ENCODE assay signal across 13 mouse cellular contexts in the genomic region with DNA sequence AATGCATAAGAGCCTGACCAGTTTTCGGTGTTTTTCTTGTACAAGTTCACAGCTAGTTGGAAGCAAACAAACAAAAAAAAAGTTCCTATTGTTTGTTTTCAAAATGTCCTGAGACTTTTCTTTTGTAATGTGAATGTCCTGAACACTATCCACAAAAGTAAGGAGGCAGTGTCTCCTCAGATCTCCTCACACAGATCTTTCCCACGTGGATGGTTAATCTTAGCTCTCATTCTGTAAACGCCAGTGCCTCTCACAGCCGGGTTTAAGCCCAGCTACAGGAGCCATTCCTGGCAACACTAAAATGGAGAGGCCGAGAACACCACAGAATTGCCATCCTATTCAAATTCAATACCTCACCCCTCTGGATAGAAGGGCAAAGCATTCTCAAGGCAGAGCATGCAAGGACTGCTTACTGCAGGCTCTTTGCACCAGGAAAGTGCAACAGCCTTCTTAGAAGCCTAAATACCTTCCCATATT.
A peak's percentile ranks its signal among the peaks of the same experiment; 100 is the strongest.
DNase-seq lines count a peak whose midpoint lies in the region; ATAC-seq and TF ChIP-seq lines count a peak whose summit lies in the region.
"Had no signal": no experiment of that assay in that cellular context is flagged by ENCODE, and none has a peak within 500 bp of the region (broad histone marks: within the 10 kb centered on the region; RNA-seq: fewer than 3 reads in every experiment).

No protein-coding gene starts in this region.

- ATAC-seq in embryonic facial prominence, embryonic 11.5 days (replicated peaks; ENCODE audit: insufficient number of reproducible peaks, low FRiP score, low TSS enrichment, low read depth) = 0 out of 2 replicates have a peak, but pooled peaks have one; percentile 42
- no peak for ATAC-seq in hindbrain, embryonic 13.5 days (ENCODE audit: low FRiP score)
- ATAC-seq in midbrain, embryonic 13.5 days = peak; percentile 77
- ATAC-seq in intestine, postnatal 0 days = no peak

- H3K4me3 ChIP-seq in embryonic facial prominence, embryonic 11.5 days (ENCODE audit: low read depth, low read length) = no peak overlapping the region
- no peak overlapping the region for H3K4me3 ChIP-seq in hindbrain, embryonic 13.5 days
- H3K4me3 ChIP-seq in midbrain, embryonic 13.5 days (replicated peaks) = no peak overlapping the region
- no peak overlapping the region for H3K4me3 ChIP-seq in intestine, postnatal 0 days (ENCODE audit: low read depth, low read length)

- no peaks in the 10 kb centered on the region for H3K9me3 ChIP-seq in embryonic facial prominence, embryonic 11.5 days (replicated peaks; ENCODE audit: control insufficient read depth, low read length)
- H3K9me3 ChIP-seq in hindbrain, embryonic 13.5 days = no peaks in the 10 kb centered on the region
- H3K9me3 ChIP-seq in midbrain, embryonic 13.5 days = no peaks in the 10 kb centered on the region
- no peaks in the 10 kb centered on the region for H3K9me3 ChIP-seq in intestine, postnatal 0 days (ENCODE audit: control insufficient read depth)

- H3K27ac ChIP-seq in embryonic facial prominence, embryonic 11.5 days (replicated peaks; ENCODE audit: low read depth, low read length) = peak overlapping the region; percentile 23
- peak overlapping the region; percentile 36; the same call in 1 of the 2 replicates for H3K27ac ChIP-seq in hindbrain, embryonic 13.5 days
- peak overlapping the region; percentile 85 for H3K27ac ChIP-seq in midbrain, embryonic 13.5 days
- no peak overlapping the region for H3K27ac ChIP-seq in intestine, postnatal 0 days (ENCODE audit: low read depth, low read length)

- H3K27me3 ChIP-seq in embryonic facial prominence, embryonic 11.5 days (ENCODE audit: control insufficient read depth, insufficient read depth, low read length) = no peaks in the 10 kb centered on the region
- no peaks in the 10 kb centered on the region for H3K27me3 ChIP-seq in hindbrain, embryonic 13.5 days
- H3K27me3 ChIP-seq in midbrain, embryonic 13.5 days = no peaks in the 10 kb centered on the region
- no peaks in the 10 kb centered on the region for H3K27me3 ChIP-seq in intestine, postnatal 0 days (replicated peaks; ENCODE audit: control insufficient read depth, insufficient read depth, low read length)

- H3K4me2 ChIP-seq in embryonic facial prominence, embryonic 11.5 days (ENCODE audit: low read depth, low read length) = no peak overlapping the region
- no peak overlapping the region for H3K4me2 ChIP-seq in hindbrain, embryonic 13.5 days
- no peak overlapping the region for H3K4me2 ChIP-seq in midbrain, embryonic 13.5 days (replicated peaks)
- no peak overlapping the region for H3K4me2 ChIP-seq in intestine, postnatal 0 days (replicated peaks; ENCODE audit: low read depth)

- H3K4me1 ChIP-seq in embryonic facial prominence, embryonic 11.5 days (ENCODE audit: control insufficient read depth, insufficient read depth, low read length) = peaks cover 5% of the 10 kb centered on the region
- peaks cover 18% of the 10 kb centered on the region for H3K4me1 ChIP-seq in hindbrain, embryonic 13.5 days (replicated peaks)
- H3K4me1 ChIP-seq in midbrain, embryonic 13.5 days (replicated peaks) = peaks cover 24% of the 10 kb centered on the region
- H3K4me1 ChIP-seq in intestine, postnatal 0 days (replicated peaks; ENCODE audit: control insufficient read depth, insufficient read depth, low read length) = no peaks in the 10 kb centered on the region

- DNase-seq in embryo, embryonic 10.5 days (ENCODE audit: low spot score) = peak; percentile 63
- peak; percentile 49 for DNase-seq in embryonic facial prominence, embryonic 11.5 days (ENCODE audit: low spot score)
- no peak for DNase-seq in gastrocnemius, postnatal 4 days (ENCODE audit: low spot score in 2 of 2)
- no peak for DNase-seq in adrenal gland, postnatal 4 days (ENCODE audit: low spot score in 2 of 2)
- DNase-seq: cerebellum, adult 8-10 months; gastrocnemius, postnatal 10 days; heart, postnatal 10 days; kidney, adult 9 months; liver; right cerebral cortex, postnatal 4 days had no signal

- 10% methylated on average over 5 of the region's 5 CpGs for WGBS in embryonic facial prominence, embryonic 11.5 days
- WGBS in hindbrain, embryonic 13.5 days = 8% methylated on average over 5 of the region's 5 CpGs
- WGBS in midbrain, embryonic 13.5 days = 2% methylated on average over 5 of the region's 5 CpGs
- 57% methylated on average over 5 of the region's 5 CpGs for WGBS in intestine, postnatal 0 days

- no peak overlapping the region for H3K9ac ChIP-seq in embryonic facial prominence, embryonic 11.5 days (replicated peaks; ENCODE audit: low read length)
- H3K9ac ChIP-seq in hindbrain, embryonic 13.5 days = no peak overlapping the region
- no peak overlapping the region for H3K9ac ChIP-seq in midbrain, embryonic 13.5 days (replicated peaks)
- H3K9ac ChIP-seq in intestine, postnatal 0 days (ENCODE audit: low read depth, low read length) = no peak overlapping the region

- no peak for TF ChIP-seq CTCF in intestine, postnatal 0 days (IDR thresholded peaks at IDR 0.05; ENCODE audit: low read depth)

- H3K36me3 ChIP-seq in embryonic facial prominence, embryonic 11.5 days (replicated peaks; ENCODE audit: control insufficient read depth, insufficient read depth, low read depth, low read length) = no peaks in the 10 kb centered on the region
- H3K36me3 ChIP-seq in hindbrain, embryonic 13.5 days = no peaks in the 10 kb centered on the region
- H3K36me3 ChIP-seq in midbrain, embryonic 13.5 days = no peaks in the 10 kb centered on the region
- H3K36me3 ChIP-seq in intestine, postnatal 0 days (ENCODE audit: control insufficient read depth, insufficient read depth) = no peaks in the 10 kb centered on the region

Comparison
In these comparisons a context has a peak if more than half of its experiments do, and no peak if none do; other contexts are left out.
1. DNase-seq: peak in embryo, embryonic 10.5 days (single experiment) and embryonic facial prominence, embryonic 11.5 days (single experiment); none in gastrocnemius, postnatal 4 days (0 of 2) and adrenal gland, postnatal 4 days (0 of 2).
2. ATAC-seq: peak in embryonic facial prominence, embryonic 11.5 days (single experiment) and midbrain, embryonic 13.5 days (single experiment); none in hindbrain, embryonic 13.5 days (single experiment) and intestine, postnatal 0 days (single experiment).